Mouse (Mus musculus) heart, embryonic 10.5 days (tissue): ENCODE results near the gene Nsg1. TPM values are rescaled to one million over a fixed set of nuclear protein-coding genes. Genes with fewer than 3 reads are reported as not detected.

Experiments used
- DNase-seq: peaks from one replicate; pipeline ENCODE4 v3.0.0-alpha.2; 2017; ENCODE audit warnings: low spot score
- H3K27ac ChIP-seq: fragments of 300-500 bp; sonication (generic); 2 replicates; pipeline ENCODE4 v1.5.1; 2016; ENCODE audit warnings: mild to moderate bottlenecking
- H3K27me3 ChIP-seq: fragments of 300-500 bp; sonication (generic); 2 replicates; pipeline ENCODE4 v1.6.1; 2016; ENCODE audit warnings: mild to moderate bottlenecking; ENCODE audit not compliant: poor library complexity, insufficient read depth, severe bottlenecking
- H3K36me3 ChIP-seq: fragments of 300-500 bp; sonication (generic); 2 replicates; pipeline ENCODE4 v1.6.1; 2016; ENCODE audit warnings: mild to moderate bottlenecking, moderate library complexity
- H3K4me1 ChIP-seq: fragments of 300-500 bp; sonication (generic); 2 replicates; pipeline ENCODE4 v1.6.1; 2016; ENCODE audit warnings: mild to moderate bottlenecking
- H3K4me3 ChIP-seq: fragments of 300-500 bp; sonication (generic); 2 replicates; pipeline ENCODE4 v1.5.1; 2016; ENCODE audit warnings: mild to moderate bottlenecking, moderate library complexity
- H3K9me3 ChIP-seq: fragments of 300-500 bp; sonication (generic); 2 replicates; pipeline ENCODE4 v1.6.1; 2016; ENCODE audit warnings: mild to moderate bottlenecking, moderate library complexity
- WGBS: fragments of 180-500 bp; shearing (Covaris S2); methylation state at CpG from one replicate; pipeline ENCODE4 v1.1.7; 2016; 5-methylcytosine and 5-hydroxymethylcytosine counted together
- polyA plus RNA-seq: library from polyadenylated mRNA; unstranded; fragments of >200 nt; fragmentation: Nextera tagmentation; extraction: Ambion mirVana; gene quantifications from 2 replicates; pipeline ENCODE4 v1.2.1, GENCODE M21; 2016

Gene Nsg1
- polyA plus RNA-seq, 1 experiment from 2014 or later: 32.6 TPM

GRCm38 (mm10) chr5:38091046-38091965 lies 68.4 kb downstream of the Nsg1 start:
- no peak overlapping the region for H3K4me3 ChIP-seq
- H3K9me3 ChIP-seq: no peaks in the 10 kb centered on the region
- 72% methylated on average over 8 of the region's 8 CpGs for whole genome bisulfite sequencing
- no peaks in the 10 kb centered on the region for H3K4me1 ChIP-seq
- H3K27me3 ChIP-seq: no peaks in the 10 kb centered on the region
- H3K36me3 ChIP-seq: no peaks in the 10 kb centered on the region
- H3K27ac ChIP-seq: no peak overlapping the region
- DNase-seq: peak; percentile 61

GRCm38 (mm10) chr5:38090581-38090980 lies 69.1 kb downstream of the Nsg1 start:
- H3K9me3 ChIP-seq: no peaks in the 10 kb centered on the region
- no peaks in the 10 kb centered on the region for H3K27me3 ChIP-seq
- peaks cover 4% of the 10 kb centered on the region for H3K4me1 ChIP-seq
- no peak overlapping the region for H3K4me3 ChIP-seq
- peak; percentile 17 for DNase-seq
- WGBS: 56% methylated on average over 3 of the region's 3 CpGs
- H3K36me3 ChIP-seq: no peaks in the 10 kb centered on the region
- no peak overlapping the region for H3K27ac ChIP-seq

GRCm38 (mm10) chr5:38090111-38090510 lies 69.6 kb downstream of the Nsg1 start:
- no peak overlapping the region for H3K4me3 ChIP-seq
- peaks cover 9% of the 10 kb centered on the region for H3K4me1 ChIP-seq
- peak; percentile 59 for DNase-seq
- H3K36me3 ChIP-seq: no peaks in the 10 kb centered on the region
- 72% methylated on average over 3 of the region's 3 CpGs for WGBS
- H3K27ac ChIP-seq: no peak overlapping the region
- no peaks in the 10 kb centered on the region for H3K9me3 ChIP-seq
- H3K27me3 ChIP-seq: no peaks in the 10 kb centered on the region

Other genes starting within 250 kb of the Nsg1 start
- 37.2 and 43.0 TPM in 2 replicates for gene Stx18, start 121.2 kb downstream of the Nsg1 start, polyA plus RNA-seq
- 9.5 and 14.7 TPM in 2 replicates for gene Zbtb49, start 60.5 kb upstream of the Nsg1 start, polyA plus RNA-seq
- 71.0 and 111 TPM in 2 replicates for gene Lyar, start 60.6 kb upstream of the Nsg1 start, polyA plus RNA-seq
- gene Tmem128, start 100.3 kb upstream of the Nsg1 start, polyA plus RNA-seq: 48.6 and 56.7 TPM in 2 replicates
- gene Otop1, start 116.1 kb upstream of the Nsg1 start, polyA plus RNA-seq: 0.06 TPM in 1 of 2 replicates, not detected in the other
- gene Drd5, start 159.5 kb upstream of the Nsg1 start, polyA plus RNA-seq: not detected in 2 replicates